ENCODE assay signal across 8 mouse cellular contexts in genomic region chr9:65141976-65142318, GRCm38 (mm10). TPM values are rescaled to one million over a fixed set of nuclear protein-coding genes. Genes with fewer than 3 reads are reported as not detected.
DNase-seq lines count a peak whose midpoint lies in the region; ATAC-seq and TF ChIP-seq lines count a peak whose summit lies in the region.

No protein-coding gene starts in this region.

- no peak for TF ChIP-seq POLR2A in limb, embryonic 14.5 days (IDR thresholded peaks at IDR 0.05; ENCODE audit: borderline replicate concordance, extremely low read depth, insufficient read depth, insufficient read length)

- H3K4me3 ChIP-seq in kidney, embryonic 14.5 days (ENCODE audit: low read length), result peak overlapping the region; percentile 77
- H3K4me3 ChIP-seq in brown adipose tissue, adult 24 weeks (ENCODE audit: insufficient read depth, low read depth, low read length), result peak overlapping the region; percentile 66
- peak overlapping the region; percentile 79 for H3K4me3 ChIP-seq in heart, embryonic 15.5 days
- peak overlapping the region; percentile 67 for H3K4me3 ChIP-seq in limb, embryonic 14.5 days (replicated peaks; ENCODE audit: low read length)
- peak overlapping the region; percentile 95 for H3K4me3 ChIP-seq in neural tube, embryonic 12.5 days

- 0% methylated on average over 17 of the region's 17 CpGs for WGBS in kidney, embryonic 14.5 days
- 0% methylated on average over 17 of the region's 17 CpGs for WGBS in heart, embryonic 15.5 days
- 0% methylated on average over 13 of the region's 17 CpGs for WGBS in limb, embryonic 14.5 days
- under 1% methylated on average over 17 of the region's 17 CpGs for WGBS in neural tube, embryonic 12.5 days

- H3K4me1 ChIP-seq in kidney, embryonic 14.5 days (ENCODE audit: control insufficient read depth, insufficient read depth, low read length), result peaks cover 18% of the 10 kb centered on the region; the same call in 1 of the 2 replicates
- H3K4me1 ChIP-seq in brown adipose tissue, adult 24 weeks (ENCODE audit: control insufficient read depth, insufficient read depth, insufficient read length, low read length), result no peaks in the 10 kb centered on the region
- peaks cover 17% of the 10 kb centered on the region for H3K4me1 ChIP-seq in heart, embryonic 15.5 days (replicated peaks)
- H3K4me1 ChIP-seq in limb, embryonic 14.5 days (ENCODE audit: control insufficient read depth, insufficient read depth, low read length), result peaks cover 11% of the 10 kb centered on the region
- H3K4me1 ChIP-seq in neural tube, embryonic 12.5 days, result peaks cover 49% of the 10 kb centered on the region

- H3K4me2 ChIP-seq in kidney, embryonic 14.5 days (replicated peaks; ENCODE audit: low read depth, low read length), result peak overlapping the region; percentile 96
- peak overlapping the region; percentile 100 for H3K4me2 ChIP-seq in heart, embryonic 15.5 days
- H3K4me2 ChIP-seq in limb, embryonic 14.5 days (replicated peaks; ENCODE audit: low read depth, low read length, severe bottlenecking), result peak overlapping the region; percentile 96
- peak overlapping the region; percentile 80 for H3K4me2 ChIP-seq in neural tube, embryonic 12.5 days (replicated peaks)

- H3K27ac ChIP-seq in kidney, embryonic 14.5 days (ENCODE audit: low read depth, low read length), result peak overlapping the region; percentile 82
- no peak overlapping the region for H3K27ac ChIP-seq in brown adipose tissue, adult 24 weeks (replicated peaks; ENCODE audit: low read depth, low read length)
- peak overlapping the region; percentile 60; the same call in 1 of the 2 replicates for H3K27ac ChIP-seq in heart, embryonic 15.5 days
- no peak overlapping the region; the same call in 1 of the 2 replicates for H3K27ac ChIP-seq in limb, embryonic 14.5 days (replicated peaks; ENCODE audit: low read depth, low read length)
- peak overlapping the region; percentile 92 for H3K27ac ChIP-seq in neural tube, embryonic 12.5 days

- H3K9me3 ChIP-seq in kidney, embryonic 14.5 days (ENCODE audit: control insufficient read depth, low read length), result no peaks in the 10 kb centered on the region
- H3K9me3 ChIP-seq in heart, embryonic 15.5 days (replicated peaks), result no peaks in the 10 kb centered on the region
- no peaks in the 10 kb centered on the region for H3K9me3 ChIP-seq in limb, embryonic 14.5 days (ENCODE audit: control insufficient read depth, low read length)
- no peaks in the 10 kb centered on the region for H3K9me3 ChIP-seq in neural tube, embryonic 12.5 days

- H3K27me3 ChIP-seq in kidney, embryonic 14.5 days (ENCODE audit: control insufficient read depth, insufficient read depth, low read length), result peaks cover 4% of the 10 kb centered on the region; the same call in 1 of the 2 replicates
- peaks cover 43% of the 10 kb centered on the region for H3K27me3 ChIP-seq in heart, embryonic 15.5 days
- H3K27me3 ChIP-seq in limb, embryonic 14.5 days (ENCODE audit: control insufficient read depth, insufficient read depth, low read length), result peaks cover 42% of the 10 kb centered on the region
- H3K27me3 ChIP-seq in neural tube, embryonic 12.5 days (replicated peaks), result no peaks in the 10 kb centered on the region

- H3K36me3 ChIP-seq in kidney, embryonic 14.5 days (ENCODE audit: control insufficient read depth, insufficient read depth, low read length), result 0 out of 2 replicates have a peak, but pooled peaks cover 1% of the 10 kb centered on the region
- H3K36me3 ChIP-seq in heart, embryonic 15.5 days, result no peaks in the 10 kb centered on the region
- no peaks in the 10 kb centered on the region for H3K36me3 ChIP-seq in limb, embryonic 14.5 days (ENCODE audit: control insufficient read depth, insufficient read depth, low read length)
- H3K36me3 ChIP-seq in neural tube, embryonic 12.5 days, result peaks cover 27% of the 10 kb centered on the region

- H3K9ac ChIP-seq in kidney, embryonic 14.5 days (ENCODE audit: low read depth, low read length), result peak overlapping the region; percentile 88
- peak overlapping the region; percentile 78 for H3K9ac ChIP-seq in heart, embryonic 15.5 days
- peak overlapping the region; percentile 70 for H3K9ac ChIP-seq in limb, embryonic 14.5 days (ENCODE audit: low read depth, low read length, severe bottlenecking)
- peak overlapping the region; percentile 98 for H3K9ac ChIP-seq in neural tube, embryonic 12.5 days

- peak; percentile 76 for ATAC-seq in kidney, embryonic 14.5 days (ENCODE audit: low FRiP score, low TSS enrichment)
- peak; percentile 51 for ATAC-seq in heart, embryonic 15.5 days (replicated peaks; ENCODE audit: insufficient number of reproducible peaks, insufficient read depth, low FRiP score, low read depth)
- 0 out of 2 replicates have a peak, but pooled peaks have one; percentile 8 for ATAC-seq in limb, embryonic 14.5 days (ENCODE audit: low FRiP score, low read depth)
- peak; percentile 31 for ATAC-seq in neural tube, embryonic 12.5 days (ENCODE audit: low FRiP score, low read depth)

- DNase-seq in kidney, adult 8-10 months, result no peak
- DNase-seq in limb, embryonic 14.5 days (ENCODE audit: low spot score), result peak; percentile 40
- DNase-seq in T-cell, adult 2 months (ENCODE audit: low spot score), result no peak
- no peak for DNase-seq in right cerebral cortex, adult 2 months (ENCODE audit: low spot score in 2 of 2)

RNA-seq across cellular contexts. Expression of gene Igdcc3, which starts 1.0 kb away (rescaled TPM):
- polyA plus RNA-seq in kidney, embryonic 14.5 days (2014; fragmentation: Nextera tagmentation; extraction: Ambion mirVana), result 4.5 and 6.1 TPM in 2 replicates
- not detected in 2 replicates for polyA plus RNA-seq in brown adipose tissue, adult 24 weeks (2012; ENCODE audit: insufficient read depth, insufficient read length, missing spikeins)
- polyA plus RNA-seq in heart, embryonic 15.5 days (2015; fragmentation: Nextera tagmentation; extraction: Ambion mirVana), result 0.19 and 0.71 TPM in 2 replicates
- 1.2 and 1.4 TPM in 2 replicates for polyA plus RNA-seq in limb, embryonic 14.5 days (2012; rRNA removed)
- polyA plus RNA-seq in limb, embryonic 14.5 days (2014; fragmentation: Nextera tagmentation; extraction: Ambion mirVana), result 1.0 and 1.1 TPM in 2 replicates
- 32.6 and 36.4 TPM in 2 replicates for polyA plus RNA-seq in neural tube, embryonic 12.5 days (2016; fragmentation: Nextera tagmentation; extraction: Ambion mirVana)

RNA-seq across cellular contexts. Expression of gene Igdcc4, which starts 40.7 kb away (rescaled TPM):
- 12.7 and 16.4 TPM in 2 replicates for polyA plus RNA-seq in kidney, embryonic 14.5 days (2014; fragmentation: Nextera tagmentation; extraction: Ambion mirVana)
- 0.55 and 0.71 TPM in 2 replicates for polyA plus RNA-seq in brown adipose tissue, adult 24 weeks (2012; ENCODE audit: insufficient read depth, insufficient read length, missing spikeins)
- polyA plus RNA-seq in heart, embryonic 15.5 days (2015; fragmentation: Nextera tagmentation; extraction: Ambion mirVana), result 9.1 and 13.0 TPM in 2 replicates
- 71.0 and 90.7 TPM in 2 replicates for polyA plus RNA-seq in limb, embryonic 14.5 days (2012; rRNA removed)
- polyA plus RNA-seq in limb, embryonic 14.5 days (2014; fragmentation: Nextera tagmentation; extraction: Ambion mirVana), result 47.5 and 48.5 TPM in 2 replicates
- 10.3 and 11.7 TPM in 2 replicates for polyA plus RNA-seq in neural tube, embryonic 12.5 days (2016; fragmentation: Nextera tagmentation; extraction: Ambion mirVana)

RNA-seq across cellular contexts. Expression of gene Parp16, which starts 53.2 kb away (rescaled TPM):
- polyA plus RNA-seq in kidney, embryonic 14.5 days (2014; fragmentation: Nextera tagmentation; extraction: Ambion mirVana), result 4.7 and 7.9 TPM in 2 replicates
- polyA plus RNA-seq in brown adipose tissue, adult 24 weeks (2012; ENCODE audit: insufficient read depth, insufficient read length, missing spikeins), result 11.9 and 16.2 TPM in 2 replicates
- 5.3 and 5.8 TPM in 2 replicates for polyA plus RNA-seq in heart, embryonic 15.5 days (2015; fragmentation: Nextera tagmentation; extraction: Ambion mirVana)
- polyA plus RNA-seq in limb, embryonic 14.5 days (2012; rRNA removed), result 7.6 and 8.3 TPM in 2 replicates
- polyA plus RNA-seq in limb, embryonic 14.5 days (2014; fragmentation: Nextera tagmentation; extraction: Ambion mirVana), result 6.5 and 7.6 TPM in 2 replicates
- polyA plus RNA-seq in neural tube, embryonic 12.5 days (2016; fragmentation: Nextera tagmentation; extraction: Ambion mirVana), result 5.4 and 5.7 TPM in 2 replicates

Comparison
In these comparisons a context has a peak if more than half of its experiments do, and no peak if none do; other contexts are left out.
1. ATAC-seq: peak in every context shown above with its lines; median percentile 76 in kidney, embryonic 14.5 days; 51 in heart, embryonic 15.5 days; 31 in neural tube, embryonic 12.5 days; 8 in limb, embryonic 14.5 days.
2. H3K27ac ChIP-seq: peak in kidney, embryonic 14.5 days (single experiment), heart, embryonic 15.5 days (single experiment) and neural tube, embryonic 12.5 days (single experiment); none in brown adipose tissue, adult 24 weeks (single experiment) and limb, embryonic 14.5 days (single experiment).
3. Peak in every context shown above with its lines, with median percentiles within 50 percentile points of each other: H3K4me2 ChIP-seq, H3K4me3 ChIP-seq and H3K9ac ChIP-seq.